Mouse (Mus musculus): ENCODE measurements around the gene Abca8b. TPM values are rescaled to one million over a fixed set of nuclear protein-coding genes. Genes with fewer than 3 reads are reported as not detected.

Gene Abca8b
- polyA plus RNA-seq, 1 experiment from 2014 or later = 0.29 TPM

DNA sequence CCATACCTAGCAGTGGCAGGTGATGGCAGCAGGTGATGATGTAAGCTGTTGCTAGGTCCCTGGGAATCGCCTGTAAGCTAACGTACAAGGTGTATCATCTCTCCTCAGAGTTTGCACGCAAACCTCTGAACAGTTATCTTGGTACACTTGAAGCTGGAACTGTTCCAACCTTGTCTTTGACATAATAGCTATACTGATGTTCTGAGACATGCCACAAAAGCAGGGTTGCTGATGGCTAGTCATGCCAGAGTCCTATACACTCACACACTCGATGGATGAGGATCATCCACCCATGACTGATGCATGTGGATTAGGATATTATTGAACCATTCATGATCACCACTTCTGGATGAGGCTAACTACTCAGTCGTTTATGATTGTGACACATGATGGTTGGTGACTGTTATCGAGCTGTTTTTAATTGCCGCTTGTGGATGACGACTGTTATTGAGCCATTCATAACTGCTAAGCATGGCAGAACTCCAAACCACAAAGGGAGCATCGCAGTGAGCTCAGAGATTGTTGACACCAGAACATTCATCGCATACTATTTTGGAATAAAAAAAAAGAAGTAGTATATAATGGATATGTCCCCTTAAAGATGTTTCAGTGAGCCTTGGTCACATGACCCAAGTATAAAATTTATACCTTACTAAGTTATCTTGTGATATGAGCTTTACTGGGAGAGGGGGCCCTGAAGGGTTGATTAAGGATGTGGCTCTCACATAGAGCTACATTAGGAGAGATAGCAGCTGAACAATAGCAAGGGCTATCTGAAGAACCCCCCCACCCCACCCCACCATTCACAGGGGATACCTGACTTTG, 87.2 kb downstream of the Abca8b start:
- DNase-seq (ENCODE audit: extremely low spot score, low spot score) = no peak
- no peak overlapping the region for H3K4me3 ChIP-seq
- no peak overlapping the region for H3K27ac ChIP-seq
- no peaks in the 10 kb centered on the region for H3K9me3 ChIP-seq
- H3K27me3 ChIP-seq (ENCODE audit: poor library complexity, severe bottlenecking) = no peaks in the 10 kb centered on the region
- peaks cover 14% of the 10 kb centered on the region for H3K4me1 ChIP-seq
- no peaks in the 10 kb centered on the region for H3K36me3 ChIP-seq (replicated peaks)
- WGBS = 91% methylated on average over 10 of the region's 10 CpGs

GRCm38 (mm10) chr11:109907508-109907907, 88.1 kb downstream of the Abca8b start:
- H3K4me3 ChIP-seq = no peak overlapping the region
- H3K9me3 ChIP-seq = no peaks in the 10 kb centered on the region
- no peak overlapping the region for H3K27ac ChIP-seq
- DNase-seq (ENCODE audit: extremely low spot score, low spot score) = no peak
- H3K27me3 ChIP-seq (ENCODE audit: poor library complexity, severe bottlenecking) = no peaks in the 10 kb centered on the region
- H3K36me3 ChIP-seq (replicated peaks) = no peaks in the 10 kb centered on the region
- H3K4me1 ChIP-seq = peaks cover 24% of the 10 kb centered on the region
- WGBS = 90% methylated on average over 2 of the region's 2 CpGs

DNA sequence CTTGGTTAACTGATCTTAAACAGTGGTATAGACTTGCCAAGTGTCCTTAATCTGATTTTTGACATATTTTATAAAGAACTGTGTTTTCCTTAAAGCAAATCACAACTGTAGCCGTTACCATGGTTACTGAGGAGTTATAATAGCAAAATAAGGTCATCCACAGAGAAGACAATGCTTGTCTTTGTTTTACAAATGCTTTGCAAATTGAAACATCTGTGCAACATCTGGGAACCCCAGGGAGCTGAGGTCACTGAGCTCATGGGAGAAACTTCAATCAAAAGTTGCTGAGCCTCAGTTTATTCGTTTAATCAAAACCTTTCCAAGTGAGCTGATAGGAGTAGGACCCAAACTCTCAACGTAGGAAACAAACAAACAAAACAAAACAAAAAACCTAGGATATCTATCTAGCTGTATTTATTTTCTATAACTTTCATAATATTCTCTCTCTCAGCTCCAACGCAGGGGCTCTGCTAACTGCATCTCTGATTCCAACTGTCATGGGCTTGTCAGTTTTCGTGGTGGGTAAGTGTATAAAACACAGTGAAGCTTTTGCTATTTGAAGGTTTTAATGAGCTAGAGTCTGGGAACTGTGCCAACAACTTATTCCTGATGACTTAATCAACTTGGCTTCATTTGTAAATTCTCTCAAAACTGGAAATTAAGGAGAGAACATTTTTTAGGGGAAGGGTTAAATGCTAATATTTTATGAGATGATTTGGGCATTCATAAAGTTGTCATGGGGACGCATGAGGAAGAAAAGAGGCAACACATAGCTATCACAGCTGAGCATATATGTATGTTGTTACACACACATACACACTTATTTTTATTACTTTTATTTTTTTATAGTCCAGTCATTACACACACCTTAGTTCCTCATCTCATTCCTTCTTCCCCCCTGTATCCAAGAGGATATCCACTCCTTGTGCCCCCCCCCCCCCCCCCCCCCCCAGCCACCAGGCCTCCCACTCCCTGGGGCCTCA, 92.7 kb downstream of the Abca8b start:
- Histone ChIP-seq H3K4me3 (no peak overlapping the region), H3K36me3 (replicated peaks) (no peaks in the 10 kb centered on the region), H3K27me3 (ENCODE audit: poor library complexity, severe bottlenecking) (no peaks in the 10 kb centered on the region), H3K4me1 (peaks cover 25% of the 10 kb centered on the region), H3K27ac (no peak overlapping the region), H3K9me3 (no peaks in the 10 kb centered on the region)
- DNase-seq (ENCODE audit: extremely low spot score, low spot score) = no peak
- 66% methylated on average over 6 of the region's 6 CpGs for WGBS

DNA sequence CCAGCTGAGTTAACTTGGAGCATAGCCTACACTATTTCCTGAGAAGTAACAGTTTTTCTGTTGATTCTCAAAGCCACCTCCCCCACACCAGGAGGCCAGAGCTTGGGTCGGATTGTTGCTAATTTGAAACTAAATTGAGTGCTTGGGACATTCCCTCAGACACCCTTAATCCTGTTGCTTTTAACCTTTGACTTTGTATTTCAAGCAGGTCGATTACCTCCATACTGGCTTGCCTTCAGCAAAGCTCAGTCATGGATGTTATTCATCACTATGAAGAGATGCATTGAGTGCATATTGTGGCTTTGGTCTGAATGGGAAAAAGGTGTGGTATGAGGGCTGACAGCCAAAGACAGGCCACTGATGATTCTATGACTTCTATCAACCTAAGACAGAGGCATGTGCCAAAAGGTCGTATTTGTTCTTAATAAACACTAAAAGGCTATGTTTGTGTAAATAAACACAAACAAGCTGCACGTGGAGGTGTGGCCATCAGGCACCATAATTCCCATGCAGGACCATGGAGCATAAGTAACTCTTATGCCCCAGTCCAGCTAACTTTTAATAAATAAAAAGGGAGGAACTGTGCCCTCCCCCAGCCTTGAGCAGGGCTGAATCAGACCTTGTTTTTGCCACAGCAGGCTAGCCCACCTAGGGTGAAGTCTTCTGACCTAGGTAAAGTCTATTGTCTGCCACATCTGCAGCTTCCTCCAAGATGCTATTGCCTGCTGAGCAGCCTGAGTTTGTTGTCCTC, 95.0 kb downstream of the Abca8b start:
- peaks cover 25% of the 10 kb centered on the region for H3K4me1 ChIP-seq
- no peaks in the 10 kb centered on the region for H3K9me3 ChIP-seq
- H3K4me3 ChIP-seq = no peak overlapping the region
- 32% methylated on average over 4 of the region's 4 CpGs for WGBS
- H3K36me3 ChIP-seq (replicated peaks) = no peaks in the 10 kb centered on the region
- no peaks in the 10 kb centered on the region for H3K27me3 ChIP-seq (ENCODE audit: poor library complexity, severe bottlenecking)
- no peak for DNase-seq (ENCODE audit: extremely low spot score, low spot score)
- H3K27ac ChIP-seq = peak overlapping the region; percentile 25; the same call in 1 of the 2 replicates

DNA sequence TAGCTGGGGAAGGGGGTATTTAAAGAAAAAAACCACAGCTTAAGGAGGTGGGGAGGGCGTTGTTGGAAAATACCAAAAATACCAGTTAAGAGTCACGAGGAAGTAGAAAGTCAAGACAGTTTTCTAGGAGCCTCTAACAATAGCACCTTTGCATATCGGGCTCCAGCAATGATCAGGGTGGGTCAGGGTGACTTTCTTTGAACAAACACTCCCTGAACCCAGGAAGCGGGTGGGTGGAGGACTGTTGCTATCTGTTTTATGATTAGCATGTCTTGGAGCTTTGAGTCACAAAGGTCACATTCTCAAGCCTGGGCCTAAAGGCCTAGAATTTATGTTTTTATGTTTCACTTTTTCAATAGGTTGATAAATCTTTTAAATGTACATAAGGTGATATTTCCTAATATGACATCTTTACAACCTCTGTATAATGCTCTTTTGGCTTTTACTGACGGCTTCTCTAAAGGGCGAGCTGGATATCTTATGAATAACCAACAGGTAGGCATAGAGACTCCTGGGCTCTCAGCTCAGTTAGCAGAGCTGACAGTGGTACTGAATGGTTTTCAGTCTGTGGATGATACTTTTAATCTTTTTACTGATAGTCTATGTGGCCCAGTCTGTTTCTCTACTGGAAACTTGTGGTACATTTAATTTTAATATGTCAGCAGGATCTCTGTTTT, 96.7 kb downstream of the Abca8b start:
- no peaks in the 10 kb centered on the region for H3K36me3 ChIP-seq (replicated peaks)
- peaks cover 21% of the 10 kb centered on the region for H3K4me1 ChIP-seq
- WGBS = 92% methylated on average over 6 of the region's 6 CpGs
- H3K27me3 ChIP-seq (ENCODE audit: poor library complexity, severe bottlenecking) = no peaks in the 10 kb centered on the region
- no peak overlapping the region for H3K27ac ChIP-seq
- no peak overlapping the region for H3K4me3 ChIP-seq
- no peak for DNase-seq (ENCODE audit: extremely low spot score, low spot score)
- H3K9me3 ChIP-seq = no peaks in the 10 kb centered on the region

DNA sequence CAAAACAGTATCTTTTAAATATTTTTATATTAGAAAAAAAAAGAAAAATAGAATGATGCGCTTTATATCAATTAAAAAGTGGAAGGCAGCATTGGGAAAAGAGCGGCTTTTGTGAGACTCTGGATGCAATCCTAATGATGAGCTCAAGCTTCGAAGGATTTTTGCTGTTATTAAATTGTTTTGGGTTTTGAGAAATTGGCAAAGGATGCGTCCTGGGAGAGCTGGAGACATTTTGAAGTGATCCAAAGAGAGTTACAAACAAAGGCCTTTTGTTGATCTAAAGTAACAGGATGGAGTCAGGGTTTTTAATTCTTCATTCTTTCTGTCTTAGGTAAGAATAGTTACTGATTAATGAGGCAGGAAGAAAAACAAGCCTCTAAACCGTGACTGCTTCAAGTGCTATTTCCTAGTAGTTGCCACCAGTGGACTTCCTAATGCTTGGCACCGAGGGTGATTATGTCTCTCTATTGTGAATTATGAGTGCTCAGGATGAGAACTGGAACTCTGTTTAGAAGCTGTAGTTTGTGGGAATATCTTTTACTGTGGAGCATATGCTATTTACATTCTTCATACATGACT, 99.6 kb downstream of the Abca8b start:
- Histone ChIP-seq H3K27me3 (ENCODE audit: poor library complexity, severe bottlenecking) (no peaks in the 10 kb centered on the region), H3K9me3 (no peaks in the 10 kb centered on the region), H3K4me1 (peaks cover 10% of the 10 kb centered on the region; the same call in 1 of the 2 replicates), H3K36me3 (replicated peaks) (no peaks in the 10 kb centered on the region), H3K4me3 (no peak overlapping the region), H3K27ac (no peak overlapping the region)
- 73% methylated on average over 6 of the region's 6 CpGs for WGBS
- DNase-seq (ENCODE audit: extremely low spot score, low spot score) = no peak

- 78% methylated on average over 4 of the region's 4 CpGs for WGBS
- Histone ChIP-seq H3K27ac (no peak overlapping the region), H3K4me3 (no peak overlapping the region), H3K9me3 (no peaks in the 10 kb centered on the region), H3K27me3 (ENCODE audit: poor library complexity, severe bottlenecking) (no peaks in the 10 kb centered on the region), H3K4me1 (peaks cover 5% of the 10 kb centered on the region; the same call in 1 of the 2 replicates), H3K36me3 (replicated peaks) (no peaks in the 10 kb centered on the region)
- no peak for DNase-seq (ENCODE audit: extremely low spot score, low spot score)
These were observed 100.1 kb downstream of the Abca8b start for GRCm38 (mm10) chr11:109895496-109895895.

GRCm38 (mm10) chr11:109893894-109894804, 101.5 kb downstream of the Abca8b start:
- Histone ChIP-seq H3K4me1 (no peaks in the 10 kb centered on the region), H3K36me3 (replicated peaks) (no peaks in the 10 kb centered on the region), H3K27me3 (ENCODE audit: poor library complexity, severe bottlenecking) (no peaks in the 10 kb centered on the region), H3K4me3 (no peak overlapping the region), H3K9me3 (no peaks in the 10 kb centered on the region), H3K27ac (no peak overlapping the region)
- no peak for DNase-seq (ENCODE audit: extremely low spot score, low spot score)
- WGBS = 87% methylated on average over 3 of the region's 3 CpGs

- WGBS = 83% methylated on average over 4 of the region's 4 CpGs
- no peaks in the 10 kb centered on the region for H3K27me3 ChIP-seq (ENCODE audit: poor library complexity, severe bottlenecking)
- H3K4me3 ChIP-seq = no peak overlapping the region
- H3K27ac ChIP-seq = no peak overlapping the region
- H3K9me3 ChIP-seq = no peaks in the 10 kb centered on the region
- no peaks in the 10 kb centered on the region for H3K4me1 ChIP-seq
- H3K36me3 ChIP-seq (replicated peaks) = no peaks in the 10 kb centered on the region
- DNase-seq (ENCODE audit: extremely low spot score, low spot score) = no peak
These were observed 103.7 kb downstream of the Abca8b start for GRCm38 (mm10) chr11:109891989-109892386.

- no peak overlapping the region for H3K4me3 ChIP-seq
- 86% methylated on average over 8 of the region's 8 CpGs for WGBS
- H3K36me3 ChIP-seq (replicated peaks) = no peaks in the 10 kb centered on the region
- no peak overlapping the region for H3K27ac ChIP-seq
- no peaks in the 10 kb centered on the region for H3K4me1 ChIP-seq
- DNase-seq (ENCODE audit: extremely low spot score, low spot score) = no peak
- H3K9me3 ChIP-seq = no peaks in the 10 kb centered on the region
- no peaks in the 10 kb centered on the region for H3K27me3 ChIP-seq (ENCODE audit: poor library complexity, severe bottlenecking)
These were observed 104.2 kb downstream of the Abca8b start for GRCm38 (mm10) chr11:109891371-109891988.

GRCm38 (mm10) chr11:109889595-109889994, 106.0 kb downstream of the Abca8b start:
- 97% methylated on average over 4 of the region's 4 CpGs for WGBS
- Histone ChIP-seq H3K4me3 (no peak overlapping the region), H3K9me3 (no peaks in the 10 kb centered on the region), H3K36me3 (replicated peaks) (no peaks in the 10 kb centered on the region), H3K27ac (no peak overlapping the region), H3K27me3 (ENCODE audit: poor library complexity, severe bottlenecking) (no peaks in the 10 kb centered on the region), H3K4me1 (no peaks in the 10 kb centered on the region)
- no peak for DNase-seq (ENCODE audit: extremely low spot score, low spot score)

Data from forebrain, embryonic 10.5 days (tissue).